Mouse (Mus musculus): Measurements from ENCODE around the gene Negr1.

The Negr1 gene

GRCm38 (mm10) chr3:156796061-156796691 lies 234.6 kb downstream of the Negr1 start:
- DNase-seq (ENCODE audit: low read depth, low spot score): no peak

- no peak for DNase-seq (ENCODE audit: low read depth, low spot score)
These were observed 237.6 kb downstream of the Negr1 start for GRCm38 (mm10) chr3:156799228-156799627.

- no peak for DNase-seq (ENCODE audit: low read depth, low spot score)
These were observed 248.2 kb downstream of the Negr1 start for GRCm38 (mm10) chr3:156809836-156810235.

DNA sequence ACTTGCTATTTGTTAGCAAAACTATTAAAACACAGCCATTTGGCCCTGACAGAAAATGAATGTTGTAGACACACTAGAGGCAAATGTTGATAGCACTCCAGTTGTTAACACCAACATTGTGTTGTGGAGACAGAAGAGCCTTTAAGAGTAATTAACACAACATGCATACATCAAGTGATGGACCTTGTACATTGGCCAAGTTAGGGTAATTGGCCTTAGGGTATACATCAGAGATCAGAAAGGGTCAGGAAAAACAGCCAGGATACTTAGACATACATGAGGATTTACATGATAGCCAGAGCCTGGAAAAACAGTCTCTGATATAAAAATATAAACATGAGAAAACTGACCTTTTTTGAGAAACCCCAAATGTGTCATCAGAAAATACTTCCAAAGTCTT lies 255.3 kb downstream of the Negr1 start:
- no peak for DNase-seq (ENCODE audit: low read depth, low spot score)

DNA sequence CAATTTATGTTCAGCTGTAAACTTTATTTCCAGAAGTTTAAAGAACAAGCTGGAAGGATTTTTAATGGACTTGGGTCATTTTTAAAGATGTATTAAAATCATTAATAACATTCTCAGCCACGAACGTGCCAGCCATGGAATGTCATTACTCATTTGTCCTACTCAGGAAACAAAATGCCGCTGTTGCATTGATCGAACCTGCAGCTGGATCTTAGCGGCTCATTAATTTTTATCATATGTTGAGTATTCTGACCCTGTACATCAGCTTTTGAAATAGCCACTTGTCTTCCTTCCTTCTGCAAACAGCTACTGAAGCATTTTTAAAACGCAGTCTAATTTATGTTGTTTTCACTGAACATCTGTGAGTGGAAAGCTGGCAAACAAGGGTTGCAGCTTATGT lies 255.9 kb downstream of the Negr1 start:
- no peak for DNase-seq (ENCODE audit: low read depth, low spot score)

DNA sequence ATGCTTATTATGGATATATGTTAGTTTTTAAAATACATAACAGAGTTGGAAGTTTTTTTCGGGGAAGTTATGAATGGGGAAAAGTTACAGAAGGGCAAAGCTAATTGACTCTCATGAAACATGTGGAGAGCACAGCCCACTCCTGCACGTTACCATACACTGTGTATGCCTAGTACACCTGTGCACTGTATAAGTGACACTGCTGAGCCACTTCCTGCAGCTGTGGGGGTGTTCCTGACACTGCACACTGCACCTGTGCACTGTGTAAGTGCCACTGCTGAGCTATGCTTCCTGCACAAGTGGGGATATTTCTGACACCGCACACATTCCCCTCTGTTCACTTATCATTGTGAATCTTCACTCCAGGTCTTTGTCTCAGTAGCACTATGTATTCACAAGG lies 261.4 kb downstream of the Negr1 start:
- DNase-seq (ENCODE audit: low read depth, low spot score): no peak

DNA sequence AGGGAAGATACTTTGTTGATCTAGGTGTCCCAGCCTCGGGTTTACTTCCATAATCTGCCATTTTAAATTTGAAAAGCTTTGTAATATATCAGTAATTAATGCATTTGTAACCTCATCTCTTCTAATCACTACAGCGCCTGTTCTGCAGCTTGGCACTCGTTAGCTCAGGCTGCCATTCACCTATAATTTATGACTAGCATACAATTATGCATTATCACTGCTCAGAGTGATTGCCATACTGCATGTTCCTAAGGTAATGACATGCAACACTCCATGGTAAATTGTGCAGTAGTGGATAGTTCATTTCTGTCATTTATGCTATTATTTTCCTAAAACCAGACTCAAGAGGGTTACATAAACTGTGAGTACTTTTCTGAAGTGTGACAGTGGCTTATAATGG lies 272.3 kb downstream of the Negr1 start:
- no peak for DNase-seq (ENCODE audit: low read depth, low spot score)

GRCm38 (mm10) chr3:156838550-156838949 lies 277.0 kb downstream of the Negr1 start:
- no peak for DNase-seq (ENCODE audit: low read depth, low spot score)

DNA sequence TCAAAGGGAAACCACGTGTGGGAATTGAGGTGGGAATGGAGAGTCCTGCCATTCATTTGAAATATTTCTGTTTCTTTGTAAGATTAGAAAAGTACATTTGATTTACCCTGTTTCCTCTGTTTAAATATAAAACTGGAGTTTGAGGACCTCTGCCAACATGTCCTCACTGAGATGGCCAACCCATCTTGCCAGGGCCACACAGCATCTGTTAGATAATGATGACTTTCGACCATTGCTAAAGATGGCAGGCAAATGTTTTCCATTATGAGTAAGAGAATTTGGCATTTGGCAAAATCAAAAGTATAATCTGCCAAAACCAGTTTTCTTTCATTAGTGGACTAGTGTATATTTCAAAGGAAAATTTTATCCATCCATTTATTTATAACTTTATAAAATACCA lies 286.8 kb downstream of the Negr1 start:
- no peak for DNase-seq (ENCODE audit: low read depth, low spot score)

GRCm38 (mm10) chr3:156851921-156852320 lies 290.3 kb downstream of the Negr1 start:
- DNase-seq (ENCODE audit: low read depth, low spot score): no peak

DNA sequence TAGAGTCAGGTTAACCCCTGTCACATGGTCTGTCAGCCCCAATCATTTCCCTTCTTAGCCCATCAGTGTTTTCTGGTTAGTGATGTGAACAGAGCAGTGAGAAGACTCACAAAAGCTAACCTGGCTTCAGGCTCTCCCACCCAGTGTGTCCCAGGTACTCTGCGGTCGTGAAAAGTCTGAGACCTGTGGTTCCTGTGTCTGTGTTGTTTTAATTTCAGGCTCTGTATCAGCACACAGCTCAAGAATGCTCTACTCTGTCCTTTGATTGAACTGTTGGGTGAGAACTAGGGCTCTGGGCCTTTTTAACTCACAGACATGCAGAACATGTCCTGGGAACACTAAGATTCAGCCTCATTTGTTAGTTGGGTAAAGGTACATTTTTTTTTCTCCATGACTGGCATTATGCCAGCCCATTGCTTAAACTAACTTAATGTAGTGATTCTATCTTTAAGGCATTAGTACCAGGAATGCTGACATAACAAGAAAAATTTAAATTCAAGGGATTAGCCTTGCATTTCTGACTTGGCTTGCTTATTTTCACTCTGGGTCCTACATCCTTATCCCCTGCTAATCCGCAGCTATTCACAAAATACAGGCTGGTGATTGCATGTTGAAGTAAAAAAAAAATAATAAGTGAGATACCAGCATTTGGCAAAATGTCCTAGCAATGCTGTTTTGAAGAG lies 308.8 kb downstream of the Negr1 start:
- DNase-seq (ENCODE audit: low read depth, low spot score): no peak

DNA sequence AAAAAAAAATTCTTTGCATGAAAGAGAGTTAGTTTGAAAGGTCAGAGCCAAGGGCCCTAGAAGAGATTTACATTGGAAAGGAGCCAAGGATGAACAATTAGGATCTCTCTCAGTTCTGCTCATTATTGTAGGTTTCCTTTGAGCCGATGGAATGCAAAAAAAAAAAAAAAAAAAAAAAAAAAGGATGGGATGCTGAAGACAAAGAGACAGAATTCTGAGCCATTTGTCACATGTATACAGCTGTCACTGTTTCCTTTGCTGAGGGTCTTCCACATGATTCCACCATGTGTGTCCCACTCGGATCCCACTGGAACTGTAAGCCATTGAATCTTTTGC lies 309.3 kb downstream of the Negr1 start:
- DNase-seq (ENCODE audit: low read depth, low spot score): no peak

DNA sequence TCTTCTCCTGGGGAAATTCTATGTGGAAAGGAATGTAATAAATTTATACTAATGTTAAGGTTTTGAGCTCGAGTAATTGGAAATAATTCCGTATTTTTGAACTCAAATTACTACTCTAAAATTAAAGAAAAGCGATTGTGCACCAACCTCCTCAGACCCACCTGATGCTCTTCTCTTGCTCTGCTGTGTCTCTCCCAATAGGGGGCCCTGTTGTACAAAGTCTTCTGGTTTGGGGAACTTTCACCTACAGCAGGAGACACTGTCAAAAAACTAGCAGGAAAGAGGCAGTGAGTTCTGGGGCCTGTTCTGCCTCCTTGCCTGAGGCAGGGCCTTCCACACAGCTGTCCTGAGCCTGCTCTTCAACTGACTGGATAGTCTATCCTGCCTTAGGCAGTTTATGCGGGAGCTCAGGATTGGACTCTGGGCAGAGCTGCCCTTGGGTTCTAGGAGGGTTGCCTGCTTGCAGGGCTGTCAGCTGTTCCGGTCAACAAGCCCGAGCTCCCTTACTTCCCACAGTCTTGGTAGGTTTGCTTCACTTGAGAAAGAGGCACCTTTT lies 310.1 kb downstream of the Negr1 start:
- DNase-seq (ENCODE audit: low read depth, low spot score): peak; percentile 1

DNA sequence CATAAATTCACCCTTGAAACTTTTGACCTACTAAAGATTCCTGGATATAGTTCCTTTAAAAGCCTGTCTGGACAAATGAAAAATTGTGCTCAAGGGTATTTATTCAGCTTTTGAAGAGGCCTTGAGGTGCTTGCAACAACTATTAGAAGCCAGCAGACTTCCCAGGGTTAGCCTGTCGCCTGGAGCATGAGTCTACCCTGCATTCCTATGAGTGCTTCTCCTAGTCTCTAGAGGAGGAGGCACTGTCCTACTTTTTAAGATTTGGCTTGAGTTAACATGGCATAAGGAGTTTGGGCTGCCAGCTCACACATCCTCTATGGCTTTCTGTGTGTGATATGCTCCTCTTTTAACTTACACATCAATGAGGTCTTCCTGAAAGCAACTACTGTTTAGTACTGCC lies 315.0 kb downstream of the Negr1 start:
- no peak for DNase-seq (ENCODE audit: low read depth, low spot score)

DNA sequence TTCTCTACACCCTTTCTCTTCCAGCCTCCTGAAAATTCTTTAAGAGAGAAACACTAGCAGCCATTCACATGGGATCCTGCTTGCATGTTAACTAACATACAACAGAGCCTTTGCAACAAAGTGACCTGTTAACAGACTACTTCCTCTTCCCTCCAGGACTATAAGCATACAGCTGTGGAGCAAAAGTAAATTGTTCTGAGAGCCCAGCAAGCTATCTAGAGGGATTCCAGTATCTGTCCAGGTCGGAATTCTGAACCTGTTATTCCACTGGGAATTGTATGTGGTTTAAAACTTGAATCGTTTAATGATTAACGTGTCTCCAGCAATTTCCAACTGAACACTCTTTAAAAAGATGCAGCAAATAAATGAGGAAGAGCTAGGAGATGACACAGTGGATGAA lies 320.5 kb downstream of the Negr1 start:
- DNase-seq (ENCODE audit: low read depth, low spot score): no peak

- DNase-seq (ENCODE audit: low read depth, low spot score): no peak
These were observed 322.3 kb downstream of the Negr1 start for GRCm38 (mm10) chr3:156883873-156884272.

DNA sequence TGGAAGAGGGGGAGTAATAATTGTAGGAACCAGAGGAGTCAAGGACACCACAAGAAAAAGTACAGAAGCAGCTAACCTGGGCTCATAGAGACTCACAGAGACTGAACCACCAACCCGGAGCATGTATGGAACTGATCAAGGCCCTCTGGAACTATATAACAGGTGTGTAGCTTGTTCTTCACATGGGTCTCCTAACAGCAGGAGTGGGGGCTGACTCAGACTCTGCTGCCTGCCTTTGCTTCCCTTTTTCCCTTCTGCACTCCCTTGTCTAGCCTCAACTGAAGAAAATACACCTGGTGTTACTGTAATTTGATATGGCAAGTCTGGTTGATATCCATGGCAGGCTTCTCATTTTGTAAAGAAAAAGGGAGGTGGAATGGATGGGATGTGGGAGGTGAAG lies 324.1 kb downstream of the Negr1 start:
- DNase-seq (ENCODE audit: low read depth, low spot score): no peak

GRCm38 (mm10) chr3:156886915-156887314 lies 325.3 kb downstream of the Negr1 start:
- no peak for DNase-seq (ENCODE audit: low read depth, low spot score)

DNA sequence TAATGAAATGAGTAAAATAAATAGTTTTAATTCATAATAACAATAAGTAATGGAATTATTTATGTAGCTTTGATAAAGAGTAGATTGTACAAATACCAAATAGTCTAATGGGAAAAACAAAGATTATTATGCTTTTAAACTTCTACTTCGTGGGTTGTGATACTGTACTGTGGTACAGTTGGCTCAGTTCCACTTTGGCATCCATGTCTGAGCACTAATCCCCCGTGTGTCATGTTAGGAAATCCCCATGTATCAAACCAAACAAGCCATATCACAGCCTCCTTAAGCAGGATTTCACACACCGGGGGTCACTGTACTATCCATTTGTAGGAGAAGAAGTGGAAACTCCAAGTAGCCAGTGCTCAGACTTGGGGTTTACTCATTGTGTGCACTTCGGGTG lies 329.4 kb downstream of the Negr1 start:
- DNase-seq (ENCODE audit: low read depth, low spot score): no peak

DNA sequence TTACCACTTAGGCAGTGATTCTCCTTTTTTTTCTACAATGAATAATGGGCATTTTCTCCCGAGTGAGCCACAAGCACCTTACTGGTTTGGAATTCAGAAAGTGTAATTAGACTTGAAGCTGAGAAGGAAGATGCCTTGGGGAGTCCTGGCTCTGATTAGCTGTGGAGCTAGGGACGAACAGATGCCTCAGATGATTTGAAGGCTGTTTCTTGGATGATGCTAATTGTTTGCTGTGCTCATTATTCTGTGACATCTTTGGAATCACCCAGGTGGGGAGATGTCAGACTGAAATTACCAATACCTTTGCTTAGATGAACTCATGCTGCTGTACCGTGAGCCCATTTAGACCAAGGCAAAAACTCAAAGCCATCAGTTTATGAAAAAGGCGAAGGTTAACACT lies 333.7 kb downstream of the Negr1 start:
- no peak for DNase-seq (ENCODE audit: low read depth, low spot score)

DNA sequence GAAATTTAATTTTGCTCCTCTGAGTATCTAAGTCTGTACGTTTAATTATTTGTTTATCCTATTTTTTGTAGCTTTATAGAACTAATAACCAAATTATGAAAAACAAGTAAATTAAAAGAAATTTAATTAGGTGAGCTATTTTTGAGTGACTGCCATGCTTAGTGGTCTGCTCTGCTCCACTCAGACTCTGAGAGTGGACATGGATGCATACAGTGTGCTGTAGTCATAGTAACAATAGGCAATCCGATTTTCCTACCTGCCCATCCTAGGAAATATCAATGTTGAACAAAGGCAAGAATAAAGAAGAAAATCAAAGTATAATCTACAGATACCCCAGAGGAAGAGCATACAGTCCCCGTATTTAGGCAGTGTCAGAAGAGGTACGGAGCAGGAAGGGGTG lies 334.5 kb downstream of the Negr1 start:
- DNase-seq (ENCODE audit: low read depth, low spot score): no peak

DNA sequence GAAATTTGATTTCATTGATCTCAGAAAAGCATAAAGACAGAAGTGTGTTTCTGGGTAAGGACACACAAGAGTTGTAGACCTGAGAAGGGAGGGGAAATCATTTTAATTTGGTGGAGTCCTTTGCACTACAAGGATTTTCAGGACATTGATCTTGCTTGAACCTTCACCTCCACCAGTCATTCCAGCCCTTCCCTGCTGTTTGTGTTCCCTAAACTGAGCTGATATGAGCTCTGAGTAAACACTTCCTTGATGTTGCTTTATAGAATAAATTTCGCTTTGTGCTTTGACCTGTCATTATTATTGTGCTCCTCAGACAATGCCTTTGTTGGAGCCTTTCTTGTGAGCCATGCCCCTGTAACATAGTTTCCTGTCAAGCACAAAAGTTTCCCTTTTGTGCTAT lies 335.0 kb downstream of the Negr1 start:
- DNase-seq (ENCODE audit: low read depth, low spot score): no peak

- DNase-seq (ENCODE audit: low read depth, low spot score): no peak
These were observed 339.5 kb downstream of the Negr1 start for GRCm38 (mm10) chr3:156901140-156901539.
